Mouse (Mus musculus): Measurements from ENCODE around the gene Serp2. TPM values are rescaled to one million over a fixed set of nuclear protein-coding genes. Genes with fewer than 3 reads are reported as not detected.

Serp2 gene
- total RNA-seq, 2 experiments from 2014 or later: 15.5 to 16.0 TPM

DNA sequence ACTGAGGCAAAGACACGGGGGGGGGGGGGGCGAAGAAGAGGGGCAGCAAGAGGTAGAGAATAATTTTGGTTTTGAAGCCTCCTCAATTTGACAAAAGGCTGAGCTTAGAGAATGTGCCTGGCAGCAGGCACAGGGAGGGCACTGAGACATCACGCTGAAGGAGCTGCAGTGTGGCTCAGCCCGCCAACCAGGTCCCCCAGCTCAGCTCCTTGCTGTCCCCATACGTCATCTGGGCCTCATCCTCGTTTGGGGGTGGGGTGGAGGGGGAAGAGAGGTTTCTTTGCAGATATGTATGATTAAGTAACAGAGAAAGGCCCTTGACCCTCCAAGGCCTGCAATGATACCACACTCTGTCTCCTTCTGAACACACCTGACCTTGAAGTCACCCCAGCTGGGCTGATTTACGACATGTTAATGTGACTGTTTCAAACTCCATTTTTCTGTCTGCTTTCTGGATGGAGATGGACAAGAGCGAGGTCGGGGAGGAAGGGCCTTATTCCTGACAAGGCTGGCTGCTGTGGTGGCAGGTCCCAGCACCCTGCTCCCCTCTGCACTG is 28.9 kb downstream of the Serp2 start:
- no peak for DNase-seq (ENCODE audit: low spot score in 2 of 2)

GRCm38 (mm10) chr14:76527030-76527719 is 29.5 kb downstream of the Serp2 start:
- no peak for DNase-seq (ENCODE audit: low spot score in 2 of 2)

GRCm38 (mm10) chr14:76526467-76526866 is 30.2 kb downstream of the Serp2 start:
- DNase-seq (ENCODE audit: low spot score in 2 of 2): no peak

DNA sequence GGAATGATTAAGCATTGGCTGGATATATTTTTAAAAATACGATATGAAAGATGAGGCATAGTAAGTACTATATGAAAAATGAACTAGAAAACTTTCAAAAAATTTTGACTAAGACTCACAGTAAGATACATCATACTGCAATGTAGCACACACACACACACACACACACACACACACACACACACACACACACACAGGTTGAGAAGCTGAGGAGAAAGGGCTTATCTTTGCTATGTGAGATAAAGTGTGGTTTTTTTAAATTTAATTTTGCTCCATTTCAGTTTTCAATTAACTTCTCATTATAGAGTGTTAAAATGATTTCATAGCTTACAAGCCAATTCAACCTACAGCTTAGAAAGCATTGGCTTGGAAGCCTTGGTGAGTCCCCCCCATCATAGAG is 33.3 kb downstream of the Serp2 start:
- DNase-seq (ENCODE audit: low spot score in 2 of 2): no peak

DNA sequence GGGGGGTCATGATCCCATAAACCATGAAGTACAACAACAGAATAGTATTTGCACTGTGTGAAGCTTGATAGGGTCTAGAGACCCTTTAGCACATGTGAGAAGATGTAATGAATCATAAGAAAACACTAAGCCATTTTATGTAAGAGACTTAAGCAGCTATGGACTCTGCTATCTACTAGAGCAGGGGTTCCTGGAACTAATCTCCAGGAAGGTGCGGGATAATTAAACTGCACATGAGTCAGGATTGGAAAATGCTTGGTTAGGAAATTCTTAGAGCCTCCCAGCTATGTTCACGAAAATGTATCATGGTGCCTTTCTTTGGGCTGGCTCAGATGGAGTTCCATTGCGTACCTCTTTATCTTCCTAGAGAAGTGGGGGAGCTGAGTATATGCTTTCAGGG is 35.4 kb downstream of the Serp2 start:
- DNase-seq (ENCODE audit: low spot score in 2 of 2): no peak

DNA sequence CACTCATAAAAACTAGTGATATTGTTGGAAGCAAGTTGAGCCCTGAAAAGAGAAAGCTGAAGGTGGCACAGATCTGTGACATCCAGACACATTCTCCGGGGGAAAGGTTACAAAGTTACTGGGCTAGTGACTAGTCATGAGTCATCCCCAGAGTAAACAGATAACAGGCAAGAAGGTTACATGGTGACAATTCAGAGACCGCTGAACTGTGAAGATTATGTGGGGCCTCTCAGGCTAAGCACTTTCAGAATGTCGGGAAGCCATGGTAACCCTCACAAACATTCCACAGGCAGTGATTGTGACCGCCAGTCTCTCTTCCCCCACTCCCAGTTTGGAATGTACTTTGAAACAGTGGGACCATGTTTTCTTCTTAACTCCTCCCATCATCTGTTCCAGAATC is 36.1 kb downstream of the Serp2 start:
- no peak for DNase-seq (ENCODE audit: low spot score in 2 of 2)

DNA sequence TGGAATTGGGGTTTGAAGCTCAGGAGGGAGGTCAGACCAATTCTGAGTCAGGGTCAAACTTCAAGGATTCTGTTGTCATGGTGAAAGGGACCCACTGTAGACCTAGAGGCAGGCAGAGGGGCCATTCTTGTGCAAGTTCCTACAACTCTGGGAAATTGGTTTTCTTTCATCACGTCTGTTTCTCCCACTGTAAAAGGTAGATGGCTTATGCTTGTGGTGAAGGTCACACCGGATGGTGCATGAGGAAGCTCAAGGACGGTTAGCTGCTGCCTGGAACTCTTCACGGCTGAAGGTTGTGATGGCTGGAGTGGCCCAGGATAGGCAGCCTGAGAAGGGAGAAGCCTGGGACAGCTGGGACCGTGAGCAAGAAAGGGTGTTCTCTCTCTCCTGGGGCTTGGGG is 38.5 kb downstream of the Serp2 start:
- DNase-seq (ENCODE audit: low spot score in 2 of 2): no peak

- DNase-seq (ENCODE audit: low spot score in 2 of 2): no peak
These were observed 41.1 kb downstream of the Serp2 start for GRCm38 (mm10) chr14:76515620-76516019.

DNA sequence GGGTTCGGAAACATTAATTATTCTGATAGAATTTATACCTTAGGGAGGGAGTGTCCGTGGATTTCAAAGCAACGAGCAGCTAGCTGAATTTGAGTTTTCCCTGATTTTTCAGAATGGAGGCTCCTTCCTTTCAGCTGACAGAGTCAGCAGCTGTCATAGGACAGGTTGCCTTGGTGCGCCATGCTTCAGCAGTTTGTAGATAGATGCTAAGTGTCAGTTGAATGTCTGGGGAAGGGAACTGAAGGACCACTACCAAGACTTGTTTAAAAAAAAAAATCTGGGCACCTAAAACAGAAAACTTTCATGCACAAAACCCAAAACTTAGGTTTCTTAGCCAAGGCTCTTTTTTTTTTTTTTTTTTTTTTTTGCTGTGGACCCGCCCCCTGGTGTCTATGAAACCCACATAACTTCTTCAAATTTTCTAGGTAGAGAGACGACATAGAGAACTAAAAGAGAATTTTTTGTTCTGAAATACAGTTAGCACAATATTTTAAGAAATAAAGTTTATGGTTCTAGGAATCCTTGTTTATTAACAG is 42.6 kb downstream of the Serp2 start:
- DNase-seq (ENCODE audit: low spot score in 2 of 2): no peak

DNA sequence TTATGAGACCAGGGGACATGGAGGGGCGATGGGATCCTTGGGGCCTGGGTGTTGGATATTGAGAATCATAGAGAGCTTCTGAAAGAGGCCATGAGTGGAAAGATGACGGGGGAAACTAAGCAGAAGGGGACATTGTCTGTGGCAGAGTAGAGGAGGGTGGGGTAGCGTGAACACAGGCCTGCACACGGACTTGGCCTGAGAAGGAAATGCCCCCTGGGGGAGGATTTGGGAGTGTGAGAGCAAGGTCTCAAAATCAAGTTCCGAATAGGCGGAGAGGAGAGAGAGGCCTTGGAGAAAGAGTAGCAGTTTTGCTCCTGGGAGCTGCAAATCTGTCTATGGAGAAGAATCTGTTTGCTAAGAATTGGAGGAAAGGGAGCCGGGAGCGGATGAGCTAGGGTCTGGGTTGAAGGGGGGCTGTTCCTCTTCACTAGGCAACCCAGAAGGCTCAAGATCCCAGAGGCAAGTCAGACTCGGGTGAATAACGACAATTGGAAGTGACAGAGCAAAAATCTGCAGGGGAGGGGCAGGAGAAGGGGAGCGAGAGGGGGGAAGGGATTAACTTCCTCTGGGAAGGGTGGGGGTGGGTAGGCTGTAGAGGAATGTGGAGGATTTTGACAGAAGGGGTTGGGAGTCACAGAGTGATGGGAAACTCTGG is 43.2 kb downstream of the Serp2 start:
- DNase-seq (ENCODE audit: low spot score in 2 of 2): no peak

GRCm38 (mm10) chr14:76511971-76512370 is 44.7 kb downstream of the Serp2 start:
- no peak for DNase-seq (ENCODE audit: low spot score in 2 of 2)

DNA sequence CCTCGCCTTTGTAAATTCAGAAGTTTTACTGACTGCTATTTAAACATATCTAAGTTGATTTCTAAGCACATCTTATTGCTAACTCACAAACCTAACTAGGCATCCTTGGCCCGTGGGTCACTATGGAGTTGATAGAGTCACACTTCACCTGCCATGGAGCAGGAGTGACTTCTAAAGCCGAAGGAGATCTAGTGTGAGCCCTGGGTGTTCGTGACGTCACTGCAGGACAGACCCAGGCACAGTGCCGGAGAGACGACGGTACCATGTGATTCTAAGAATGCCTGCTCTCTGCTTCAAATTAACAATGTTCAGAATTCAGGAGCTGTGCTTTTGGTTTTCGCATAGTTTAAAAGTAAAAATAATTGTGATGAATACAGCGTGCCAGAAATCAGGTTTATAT is 48.0 kb downstream of the Serp2 start:
- no peak for DNase-seq (ENCODE audit: low spot score in 2 of 2)

- DNase-seq (ENCODE audit: low spot score in 2 of 2): no peak
These were observed 48.7 kb downstream of the Serp2 start for GRCm38 (mm10) chr14:76507804-76508500.

- DNase-seq (ENCODE audit: low spot score in 2 of 2): no peak
These were observed 49.3 kb downstream of the Serp2 start for GRCm38 (mm10) chr14:76507357-76507756.

- no peak for DNase-seq (ENCODE audit: low spot score in 2 of 2)
These were observed 50.1 kb downstream of the Serp2 start for GRCm38 (mm10) chr14:76506425-76507205.

DNA sequence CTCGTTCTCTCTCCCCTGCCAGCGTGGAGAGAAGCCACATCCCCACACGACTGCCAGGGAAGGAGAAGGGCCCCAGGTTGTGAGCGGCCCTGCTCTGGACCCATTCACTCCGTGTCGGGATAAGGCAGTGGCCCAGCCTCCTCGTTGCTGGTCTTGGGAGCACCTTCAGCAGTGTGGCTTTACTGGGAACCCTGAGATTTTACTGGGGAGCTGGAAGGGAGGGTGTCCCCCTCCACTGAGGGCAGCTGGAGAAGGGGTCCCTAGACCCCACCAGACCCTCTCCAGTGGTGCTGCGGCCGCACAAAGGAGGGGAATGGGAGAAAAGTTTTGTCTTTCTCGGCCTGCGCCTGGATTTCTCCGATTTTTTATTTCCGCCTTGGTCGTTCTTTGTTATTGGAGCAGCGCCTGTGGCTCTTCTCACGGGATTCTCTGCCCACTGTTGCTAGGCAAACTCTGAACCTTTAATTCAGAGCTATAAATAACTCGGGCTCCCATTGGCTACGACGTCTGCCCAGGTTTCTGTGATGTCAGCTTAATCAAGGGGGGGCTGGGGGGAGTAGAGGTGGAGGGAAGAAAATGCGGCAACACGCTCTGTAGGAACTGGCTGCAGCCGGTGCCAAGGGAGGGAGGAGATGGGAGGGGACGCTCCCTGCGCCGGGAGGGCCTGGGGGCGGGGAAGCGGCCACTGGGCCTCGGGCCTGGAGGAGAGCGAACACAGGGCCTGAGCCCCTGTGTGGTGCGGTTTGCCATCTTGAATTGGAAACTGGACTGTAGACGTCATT is 51.1 kb downstream of the Serp2 start:
- DNase-seq (ENCODE audit: low spot score in 2 of 2): peak; percentile 62 to 74

DNA sequence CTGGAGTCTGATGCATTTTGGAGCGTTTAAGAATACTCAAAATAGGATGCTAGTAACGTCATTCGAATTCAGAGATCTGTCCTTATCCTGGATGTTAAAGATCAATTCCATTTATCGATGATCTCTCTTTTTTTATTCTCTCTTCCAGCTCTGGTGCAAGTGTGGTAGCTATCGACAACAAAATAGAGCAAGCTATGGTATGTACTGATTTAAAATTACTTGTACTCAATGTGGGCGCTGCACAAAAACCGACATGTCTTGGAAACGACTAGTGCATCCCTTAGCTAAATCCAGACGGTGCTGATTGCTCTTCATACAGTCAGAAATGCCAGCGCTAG is 51.6 kb downstream of the Serp2 start:
- no peak for DNase-seq (ENCODE audit: low spot score in 2 of 2)

DNA sequence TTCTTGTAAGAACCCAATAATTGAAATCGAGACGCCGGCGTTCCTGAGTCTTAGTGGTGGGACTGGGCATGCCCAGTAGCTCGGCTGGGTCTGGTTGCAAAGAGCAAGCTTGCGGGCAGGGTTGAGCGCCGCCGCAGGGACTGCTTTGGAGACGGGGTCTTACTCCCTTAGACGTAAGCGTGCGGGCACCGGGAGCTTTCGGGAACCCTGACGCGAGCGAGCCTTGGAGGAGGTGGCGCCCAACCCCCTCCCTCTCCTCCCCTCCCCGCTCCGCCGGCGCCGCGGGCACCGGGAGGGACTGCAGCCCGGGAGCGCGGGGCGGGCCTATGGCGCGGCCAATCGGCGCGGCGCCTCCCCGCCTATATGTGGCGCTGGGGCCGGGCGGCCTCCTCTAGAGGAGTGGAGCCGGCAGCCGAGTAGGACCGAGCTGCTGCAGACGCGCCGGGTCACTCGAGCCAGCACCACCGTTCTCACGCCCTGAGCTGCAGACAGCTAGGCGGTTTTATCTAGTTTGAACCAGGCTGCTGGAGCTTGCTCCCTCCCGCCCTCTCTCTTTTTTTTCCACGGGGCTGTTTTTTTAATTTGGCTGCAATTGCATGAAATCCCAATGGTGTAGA is 52.5 kb downstream of the Serp2 start:
- peak; percentile 90 to 96 for DNase-seq (ENCODE audit: low spot score in 2 of 2)

DNA sequence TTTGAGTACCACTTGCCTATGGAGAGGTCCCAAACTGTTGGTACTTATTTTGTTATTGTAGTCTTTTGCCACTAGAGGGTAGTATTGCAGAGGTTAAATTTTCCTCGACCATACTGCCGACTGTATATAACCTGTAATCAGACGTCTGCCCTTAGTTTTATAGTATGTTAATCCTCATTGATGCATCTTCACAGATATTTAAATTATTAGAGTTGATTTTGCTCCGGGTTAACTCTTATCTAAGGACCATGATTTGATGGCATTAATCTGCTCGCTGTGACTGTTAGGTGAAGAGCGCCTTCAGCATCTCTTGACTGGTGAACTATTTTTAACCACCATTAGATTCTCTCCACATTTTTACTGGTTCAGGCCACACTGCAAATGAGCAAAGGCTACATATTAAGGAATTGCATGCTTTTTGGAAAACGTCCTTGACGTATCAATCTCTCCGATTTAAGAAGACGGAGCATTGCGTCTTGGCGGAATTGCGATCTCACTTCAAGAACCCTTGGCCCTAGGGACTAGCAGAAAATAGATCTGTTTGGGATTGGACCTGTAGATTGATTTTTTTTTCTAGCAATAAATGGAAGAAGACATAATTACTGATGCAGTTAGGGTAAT is 53.3 kb downstream of the Serp2 start:
- no peak for DNase-seq (ENCODE audit: low spot score in 2 of 2)

All from adrenal gland, postnatal 4 days (tissue).